Mouse (Mus musculus) MEL (cell line): Measurements from ENCODE around the gene Sox12. TPM values are rescaled to one million over a fixed set of nuclear protein-coding genes. Genes with fewer than 3 reads are reported as not detected.

ENCODE experiments used
- DNase-seq: peaks from one replicate; pipeline ENCODE4 v3.0.0; 2011; ENCODE audit warnings: low read depth, low spot score
- H3K27ac ChIP-seq: 2 replicates; pipeline ENCODE4 v1.5.1; 2012; ENCODE audit warnings: low read depth, mild to moderate bottlenecking, control low read depth, low read length, moderate library complexity; ENCODE audit not compliant: control insufficient read depth
- H3K27me3 ChIP-seq, 2 experiments: fragments of 150-350 bp in 1 of 2; sonication (generic) in 1 of 2; 2 replicates each; pipeline ENCODE4 v1.6.1; 2012; ENCODE audit warnings: low read length in 2 of 2, mild to moderate bottlenecking in 2 of 2, improper control_type of control experiment in 1 of 2, moderate library complexity in 1 of 2; ENCODE audit not compliant: insufficient read depth in 2 of 2, control insufficient read depth in 1 of 2
- H3K36me3 ChIP-seq, 2 experiments: 2 replicates each; pipeline ENCODE4 v1.6.1; 2012 to 2014; ENCODE audit warnings: low read length in 2 of 2, improper control_type of control experiment in 1 of 2, inconsistent platforms in 1 of 2, mild to moderate bottlenecking in 1 of 2; ENCODE audit not compliant: insufficient read depth in 2 of 2, control insufficient read depth in 1 of 2
- H3K4me1 ChIP-seq, 2 experiments: fragments of 150-350 bp in 1 of 2; sonication (generic) in 1 of 2; 2 replicates each; pipeline ENCODE4 v1.6.1; 2012; ENCODE audit warnings: low read length in 2 of 2, improper control_type of control experiment in 1 of 2, mild to moderate bottlenecking in 1 of 2; ENCODE audit not compliant: insufficient read depth in 2 of 2, control insufficient read depth in 1 of 2
- H3K4me3 ChIP-seq, 2 experiments: fragments of 150-350 bp in 1 of 2; sonication (generic) in 1 of 2; 2 replicates each; pipeline ENCODE4 v1.5.1; 2012; ENCODE audit warnings: low read depth in 2 of 2, low read length in 2 of 2, mild to moderate bottlenecking in 2 of 2, moderate library complexity in 2 of 2, control low read depth in 1 of 2, improper control_type of control experiment in 1 of 2; ENCODE audit not compliant: control insufficient read depth in 1 of 2, insufficient read depth in 1 of 2
- H3K79me2 ChIP-seq: 2 replicates; pipeline ENCODE4 v1.6.1; 2012; ENCODE audit warnings: mild to moderate bottlenecking, low read length, moderate library complexity; ENCODE audit not compliant: control insufficient read depth, poor library complexity, insufficient read depth
- H3K9ac ChIP-seq: 2 replicates; pipeline ENCODE4 v1.6.1; 2012; ENCODE audit warnings: low read depth, mild to moderate bottlenecking, control low read depth, low read length, moderate library complexity; ENCODE audit not compliant: control insufficient read depth, poor library complexity, severe bottlenecking
- H3K9me3 ChIP-seq: fragments of 150-350 bp; sonication (generic); replicated peaks from 2 replicates; pipeline ENCODE4 v1.6.1; 2012; ENCODE audit warnings: mild to moderate bottlenecking, low read length, improper control_type of control experiment, moderate library complexity; ENCODE audit not compliant: insufficient read depth
- BHLHE40 ChIP-seq: IDR thresholded peaks from 2 replicates; pipeline ENCODE4 v1.6.1; 2012; ENCODE audit warnings: low read depth, mild to moderate bottlenecking, inconsistent platforms, low read length, improper control_type of control experiment, borderline replicate concordance
- CHD1 ChIP-seq: IDR thresholded peaks from 2 replicates; pipeline ENCODE4 v1.6.1; 2012; ENCODE audit warnings: low read depth, mild to moderate bottlenecking, inconsistent platforms, low read length, improper control_type of control experiment
- CHD2 ChIP-seq: IDR thresholded peaks from 2 replicates; pipeline ENCODE4 v1.6.1; 2011; ENCODE audit warnings: low read length, improper control_type of control experiment
- CTCF ChIP-seq, 3 experiments: IDR thresholded peaks in 2 of 3; conservative IDR thresholded peaks in 1 of 3; 2 replicates each; pipeline ENCODE4 v1.5.1; 2011 to 2012; ENCODE audit warnings: low read length in 3 of 3, low read depth in 2 of 3, mild to moderate bottlenecking in 2 of 3, improper control_type of control experiment in 1 of 3, inconsistent platforms in 1 of 3, mixed read lengths in 1 of 3, moderate library complexity in 1 of 3; ENCODE audit not compliant: control insufficient read depth in 1 of 3, insufficient read depth in 1 of 3, poor library complexity in 1 of 3, severe bottlenecking in 1 of 3
- E2F4 ChIP-seq: IDR thresholded peaks from 2 replicates; pipeline ENCODE4 v1.6.1; 2011; ENCODE audit warnings: low read depth, low read length, improper control_type of control experiment, borderline replicate concordance
- EP300 ChIP-seq, 2 experiments: IDR thresholded peaks; 2 replicates each; pipeline ENCODE4 v1.6.1; 2011; ENCODE audit warnings: improper control_type of control experiment in 2 of 2, low read length in 2 of 2, low read depth in 1 of 2, mild to moderate bottlenecking in 1 of 2
- ETS1 ChIP-seq: IDR thresholded peaks from 2 replicates; pipeline ENCODE4 v1.6.1; 2012; ENCODE audit warnings: low read depth, mild to moderate bottlenecking, inconsistent platforms, low read length, improper control_type of control experiment, moderate library complexity
- GABPA ChIP-seq: IDR thresholded peaks from 2 replicates; pipeline ENCODE4 v1.6.1; 2012; ENCODE audit warnings: low read depth, mild to moderate bottlenecking, inconsistent platforms, low read length, improper control_type of control experiment, moderate library complexity
- HCFC1 ChIP-seq: IDR thresholded peaks from 2 replicates; pipeline ENCODE4 v1.6.1; 2012; ENCODE audit warnings: low read depth, mild to moderate bottlenecking, inconsistent platforms, low read length, improper control_type of control experiment, moderate library complexity
- KAT2A ChIP-seq: conservative IDR thresholded peaks from 2 replicates; pipeline ENCODE4 v1.6.1; 2012; ENCODE audit warnings: low read depth, low read length, improper control_type of control experiment, inconsistent platforms
- MAX ChIP-seq: IDR thresholded peaks from 2 replicates; pipeline ENCODE4 v1.6.1; 2011; ENCODE audit warnings: low read length, improper control_type of control experiment
- MAZ ChIP-seq: IDR thresholded peaks from 2 replicates; pipeline ENCODE4 v1.6.1; 2012; ENCODE audit warnings: low read depth, mild to moderate bottlenecking, inconsistent platforms, low read length, improper control_type of control experiment
- MEF2A ChIP-seq: IDR thresholded peaks from 2 replicates; pipeline ENCODE4 v1.6.1; 2014; ENCODE audit warnings: low read depth, mild to moderate bottlenecking, inconsistent platforms, low read length, improper control_type of control experiment; ENCODE audit not compliant: poor library complexity, insufficient replicate concordance, severe bottlenecking; ENCODE audit errors: extremely low read depth
- MXI1 ChIP-seq: IDR thresholded peaks from 2 replicates; pipeline ENCODE4 v1.6.1; 2011; ENCODE audit warnings: mild to moderate bottlenecking, low read depth, low read length, improper control_type of control experiment
- MYB ChIP-seq: IDR thresholded peaks from 2 replicates; pipeline ENCODE4 v1.6.1; 2011; ENCODE audit warnings: mild to moderate bottlenecking, low read depth, low read length, improper control_type of control experiment
- NELFE ChIP-seq: IDR thresholded peaks from 2 replicates; pipeline ENCODE4 v1.6.1; 2011; ENCODE audit warnings: low read depth, low read length, improper control_type of control experiment
- NRF1 ChIP-seq: IDR thresholded peaks from 2 replicates; pipeline ENCODE4 v1.6.1; 2014; ENCODE audit warnings: low read depth, mild to moderate bottlenecking, inconsistent platforms, low read length, improper control_type of control experiment, moderate library complexity; ENCODE audit not compliant: poor library complexity, insufficient read depth, severe bottlenecking
- POLR2A ChIP-seq, 2 experiments: IDR thresholded peaks; 2 replicates each; pipeline ENCODE4 v1.6.1; 2011 to 2012; ENCODE audit warnings: low read length in 2 of 2, mild to moderate bottlenecking in 2 of 2, control low read depth in 1 of 2, improper control_type of control experiment in 1 of 2, low read depth in 1 of 2, moderate library complexity in 1 of 2; ENCODE audit not compliant: control insufficient read depth in 1 of 2, insufficient read depth in 1 of 2, poor library complexity in 1 of 2
- POLR2AphosphoS2 ChIP-seq: IDR thresholded peaks from 2 replicates; pipeline ENCODE4 v1.6.1; 2011; ENCODE audit warnings: low read length, improper control_type of control experiment
- POLR2AphosphoS5 ChIP-seq: IDR thresholded peaks from 2 replicates; pipeline ENCODE4 v1.6.1; 2012; ENCODE audit warnings: low read depth, borderline replicate concordance, mild to moderate bottlenecking, inconsistent platforms, low read length, moderate library complexity, mixed read lengths
- RAD21 ChIP-seq: IDR thresholded peaks from 2 replicates; pipeline ENCODE4 v1.6.1; 2011; ENCODE audit warnings: mild to moderate bottlenecking, low read depth, low read length, improper control_type of control experiment
- RCOR1 ChIP-seq: IDR thresholded peaks from 2 replicates; pipeline ENCODE4 v1.6.1; 2012; ENCODE audit warnings: low read depth, mild to moderate bottlenecking, inconsistent platforms, low read length, improper control_type of control experiment
- SIN3A ChIP-seq: IDR thresholded peaks from 2 replicates; pipeline ENCODE4 v1.6.1; 2012; ENCODE audit warnings: low read length, improper control_type of control experiment, inconsistent platforms
- SMC3 ChIP-seq: IDR thresholded peaks from 2 replicates; pipeline ENCODE4 v1.6.1; 2011; ENCODE audit warnings: low read depth, low read length, improper control_type of control experiment
- TCF12 ChIP-seq: IDR thresholded peaks from 2 replicates; pipeline ENCODE4 v1.6.1; 2014; ENCODE audit warnings: low read depth, mild to moderate bottlenecking, inconsistent platforms, low read length, improper control_type of control experiment, moderate library complexity
- USF1 ChIP-seq: IDR thresholded peaks from 2 replicates; pipeline ENCODE4 v1.6.1; 2014; ENCODE audit warnings: low read depth, mild to moderate bottlenecking, inconsistent platforms, low read length, improper control_type of control experiment, moderate library complexity
- ZC3H11A ChIP-seq: IDR thresholded peaks from 2 replicates; pipeline ENCODE4 v1.6.1; 2012; ENCODE audit warnings: low read depth, mild to moderate bottlenecking, inconsistent platforms, low read length, improper control_type of control experiment
- ZKSCAN1 ChIP-seq: IDR thresholded peaks from 2 replicates; pipeline ENCODE4 v1.6.1; 2012; ENCODE audit warnings: low read depth, mild to moderate bottlenecking, inconsistent platforms, low read length, improper control_type of control experiment, moderate library complexity
- ZMIZ1 ChIP-seq: IDR thresholded peaks from 2 replicates; pipeline ENCODE4 v1.6.1; 2012; ENCODE audit warnings: low read depth, mild to moderate bottlenecking, inconsistent platforms, low read length, improper control_type of control experiment, moderate library complexity
- ZNF384 ChIP-seq: IDR thresholded peaks from 2 replicates; pipeline ENCODE4 v1.6.1; 2012; ENCODE audit warnings: low read depth, mild to moderate bottlenecking, inconsistent platforms, low read length, improper control_type of control experiment
- polyA plus RNA-seq, 2 experiments: library from polyadenylated mRNA; stranded (reverse) in 1 of 2; unstranded in 1 of 2; fragments of >175 nt in 1 of 2; fragments of >200 nt in 1 of 2; gene quantifications; 2 replicates each; pipeline versions ENCODE4 v1.2.1 to v1.2.4; 2012; ENCODE audit warnings: low replicate concordance in 2 of 2, low read depth in 1 of 2; ENCODE audit not compliant: insufficient read length in 2 of 2, insufficient read depth in 1 of 2, missing spikeins in 1 of 2
- total RNA-seq: library from RNA; depleted of rRNA; stranded (reverse); fragments of 300-350 nt; gene quantifications from 2 replicates; pipeline ENCODE4 v1.2.3, GENCODE M21; 2012

Gene Sox12
- total and polyA plus RNA-seq, 3 experiments, result 1.5 to 24.7 TPM; not detected in 1

GRCm38 (mm10) chr2:152415287-152415686 is 17.4 kb upstream of the Sox12 start, which contains the start of gene 6820408C15Rik:
6820408C15Rik (plus strand) TSS chr2:152415587.
- H3K36me3 ChIP-seq, result no peaks in the 10 kb centered on the region
- DNase-seq, result no peak
- peak within 1 kb of the TSS; percentile 32; the same call in 1 of the 2 replicates for H3K27ac ChIP-seq
- H3K4me1 ChIP-seq, result no peaks in the 10 kb centered on the region; a peak in 1 of 4 replicates
- H3K9me3 ChIP-seq, result no peaks in the 10 kb centered on the region
- H3K27me3 ChIP-seq, result no peaks in the 10 kb centered on the region
- peaks cover 16% of the 10 kb centered on the region for H3K79me2 ChIP-seq
- H3K4me3 ChIP-seq, result peak within 1 kb of the TSS; percentile 83 to 86
- H3K9ac ChIP-seq, result peak within 1 kb of the TSS; percentile 97
- TF ChIP-seq MAX, result no peak
- no peak for TF ChIP-seq SMC3
- TF ChIP-seq POLR2AphosphoS5, result no peak
- TF ChIP-seq, all 39 proteins: peak for 0

DNA sequence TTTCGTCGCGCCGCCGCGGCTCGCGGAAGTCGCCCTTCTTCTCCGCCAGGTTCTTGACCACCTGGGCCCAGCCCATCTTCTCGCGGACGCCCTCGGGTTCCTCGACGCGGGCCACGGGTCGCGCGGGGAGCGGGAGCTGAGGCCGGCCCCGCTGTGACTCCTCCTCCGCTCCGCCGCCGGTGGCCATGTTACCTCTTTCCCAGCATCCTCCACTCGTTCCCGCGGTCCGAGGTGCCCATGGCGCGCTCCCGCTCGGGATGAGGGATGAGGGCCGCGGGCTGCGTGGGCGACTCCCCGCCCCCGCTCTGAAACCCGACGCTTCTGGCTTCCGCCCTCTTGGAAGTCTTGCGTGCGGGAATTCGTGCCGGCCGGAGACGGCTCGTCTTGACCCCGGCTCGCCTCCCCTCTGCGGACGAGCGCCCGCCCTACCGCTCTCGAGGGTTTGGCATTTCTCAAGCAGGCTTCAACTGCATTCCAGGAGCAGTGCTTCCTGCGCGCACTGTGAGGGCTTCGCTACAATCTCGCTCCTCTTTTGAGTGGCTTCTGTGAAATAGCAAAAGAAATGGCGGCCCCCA is 16.8 kb upstream of the Sox12 start, which contains the start of gene Zcchc3:
Zcchc3 (minus strand) TSS at position 437 of the 575 bp plus-strand sequence.
- H3K9me3 ChIP-seq, result no peaks in the 10 kb centered on the region

More for the DNA sequence above, 16.8 kb upstream of the Sox12 start, which contains the start of gene Zcchc3:
- Histone ChIP-seq H3K79me2 (peaks cover 16% of the 10 kb centered on the region), H3K9ac (peak within 1 kb of the TSS; percentile 97), H3K27me3 (no peaks in the 10 kb centered on the region), H3K4me1 (no peaks in the 10 kb centered on the region; a peak in 1 of 4 replicates), H3K4me3 (peak within 1 kb of the TSS; percentile 83 to 86), H3K36me3 (no peaks in the 10 kb centered on the region), H3K27ac (peak within 1 kb of the TSS; percentile 32)
- TF ChIP-seq CHD1 (no peak), ETS1 (no peak), USF1 (no peak), RCOR1 (no peak), HCFC1 (peak; percentile 59; the same call in 1 of the 2 replicates), MAX (0 out of 2 replicates have a peak, but pooled peaks have one; percentile 26), EP300 (IDR thresholded peaks at IDR 0.05; ENCODE audit: low read depth in 1 of 2, low read length in 2 of 2) (peak in 1 of 2 experiments; percentile 15; a peak in 1 of 4 replicates), GABPA (no peak), ZNF384 (no peak), POLR2A (IDR thresholded peaks at IDR 0.05; ENCODE audit: control insufficient read depth in 1 of 2, insufficient read depth in 1 of 2, low read depth in 1 of 2, low read length in 2 of 2, poor library complexity in 1 of 2) (peak; percentile 55 to 65; a peak in 3 of 4 replicates), MYB (no peak), BHLHE40 (no peak), NRF1 (no peak), ZMIZ1 (no peak), ZKSCAN1 (no peak), SIN3A (no peak; the same call in 1 of the 2 replicates), MAZ (no peak), MEF2A (no peak), E2F4 (peak; percentile 89; the same call in 1 of the 2 replicates), POLR2AphosphoS5 (no peak), RAD21 (no peak), CTCF (IDR thresholded peaks at IDR 0.05 in 2 of 3, conservative IDR thresholded peaks at IDR 0.05 in 1 of 3; ENCODE audit: control insufficient read depth in 1 of 3, insufficient read depth in 1 of 3, low read depth in 2 of 3, low read length in 3 of 3, poor library complexity in 1 of 3, severe bottlenecking in 1 of 3) (no peak), ZC3H11A (no peak), POLR2AphosphoS2 (no peak), MXI1 (no peak), KAT2A (no peak), TCF12 (0 out of 2 replicates have a peak, but pooled peaks have one; percentile 35), CHD2 (no peak), NELFE (peak; percentile 48)
- peak; percentile 74 for DNase-seq
